Mouse (Mus musculus): ENCODE data around the gene Mdk.

- TF ChIP-seq CTCF (IDR thresholded peaks at IDR 0.05; ENCODE audit: low read depth), result no peak
- TF ChIP-seq EP300 (IDR thresholded peaks at IDR 0.05; ENCODE audit: low read depth), result peak; percentile 71; the same call in 1 of the 2 replicates
These were observed 33.3 kb upstream of the Mdk start for GRCm38 (mm10) chr2:91965417-91965816.
